Mouse (Mus musculus) liver, embryonic 13.5 days (tissue): Measurements from ENCODE around the gene Shisa9. TPM values are rescaled to one million over a fixed set of nuclear protein-coding genes. Genes with fewer than 3 reads are reported as not detected.

Source experiments
- ATAC-seq: fragments of 200-750 bp; cut with Nextera tagmentation; 2 replicates; pipeline ENCODE4 v1.8.0; 2017; ENCODE audit warnings: low read depth, mild to moderate bottlenecking, moderate number of reproducible peaks, moderate library complexity
- DNase-seq: peaks from one replicate; pipeline ENCODE4 v3.0.0; 2022
- H3K27ac ChIP-seq: fragments of 300-500 bp; sonication (generic); 2 replicates; pipeline ENCODE4 v1.5.1; 2015; ENCODE audit warnings: moderate library complexity, mild to moderate bottlenecking, inconsistent platforms
- H3K27me3 ChIP-seq: fragments of 300-500 bp; sonication (generic); 2 replicates; pipeline ENCODE4 v1.6.1; 2015; ENCODE audit warnings: mild to moderate bottlenecking, inconsistent platforms
- H3K36me3 ChIP-seq: fragments of 300-500 bp; sonication (generic); 2 replicates; pipeline ENCODE4 v1.6.1; 2015; ENCODE audit warnings: mild to moderate bottlenecking, inconsistent platforms
- H3K4me1 ChIP-seq: fragments of 300-500 bp; sonication (generic); replicated peaks from 2 replicates; pipeline ENCODE4 v1.6.1; 2015; ENCODE audit warnings: inconsistent platforms
- H3K4me2 ChIP-seq: fragments of 300-500 bp; sonication (generic); 2 replicates; pipeline ENCODE4 v1.6.1; 2015; ENCODE audit warnings: inconsistent platforms, mild to moderate bottlenecking, moderate library complexity
- H3K4me3 ChIP-seq: fragments of 300-500 bp; sonication (generic); replicated peaks from 2 replicates; pipeline ENCODE4 v1.5.1; 2015; ENCODE audit warnings: mild to moderate bottlenecking, inconsistent platforms
- H3K9ac ChIP-seq: fragments of 300-500 bp; sonication (generic); 2 replicates; pipeline ENCODE4 v1.6.1; 2015; ENCODE audit warnings: mild to moderate bottlenecking, inconsistent platforms
- H3K9me3 ChIP-seq: fragments of 300-500 bp; sonication (generic); replicated peaks from 2 replicates; pipeline ENCODE4 v1.6.1; 2016; ENCODE audit warnings: inconsistent platforms
- WGBS: fragments of 180-500 bp; shearing (Covaris S2); methylation state at CpG from one replicate; pipeline ENCODE4 v1.1.7; 2015; ENCODE audit not compliant: insufficient replicate concordance; 5-methylcytosine and 5-hydroxymethylcytosine counted together
- polyA plus RNA-seq: library from polyadenylated mRNA; unstranded; fragments of >200 nt; fragmentation: Nextera tagmentation; extraction: Ambion mirVana; gene quantifications from 2 replicates; pipeline ENCODE4 v1.2.1, GENCODE M21; 2015

Shisa9 gene
- polyA plus RNA-seq, 1 experiment from 2014 or later: 0.25 TPM

- Histone ChIP-seq H3K36me3 (no peaks in the 10 kb centered on the region), H3K27me3 (no peaks in the 10 kb centered on the region), H3K4me1 (no peaks in the 10 kb centered on the region), H3K9me3 (no peaks in the 10 kb centered on the region), H3K27ac (no peak overlapping the region), H3K4me2 (no peak overlapping the region), H3K4me3 (no peak overlapping the region), H3K9ac (no peak overlapping the region)
- WGBS: 94% methylated on average over 1 of the region's 1 CpGs
- DNase-seq (no peak), ATAC-seq (no peak)
Observed at GRCm38 (mm10) chr16:12116926-12117325, 133.0 kb downstream of the Shisa9 start.

GRCm38 (mm10) chr16:12119463-12119862, 135.6 kb downstream of the Shisa9 start:
- Histone ChIP-seq H3K27me3 (no peaks in the 10 kb centered on the region), H3K4me1 (no peaks in the 10 kb centered on the region), H3K4me2 (no peak overlapping the region), H3K9me3 (no peaks in the 10 kb centered on the region), H3K36me3 (no peaks in the 10 kb centered on the region), H3K27ac (no peak overlapping the region), H3K9ac (no peak overlapping the region), H3K4me3 (no peak overlapping the region)
- ATAC-seq (no peak), DNase-seq (no peak)
- WGBS: 59% methylated on average over 3 of the region's 3 CpGs

- Histone ChIP-seq H3K36me3 (no peaks in the 10 kb centered on the region), H3K9ac (no peak overlapping the region), H3K27ac (no peak overlapping the region), H3K4me1 (no peaks in the 10 kb centered on the region), H3K4me2 (no peak overlapping the region), H3K27me3 (no peaks in the 10 kb centered on the region), H3K4me3 (no peak overlapping the region), H3K9me3 (no peaks in the 10 kb centered on the region)
- DNase-seq (no peak), ATAC-seq (no peak)
- 67% methylated on average over 3 of the region's 3 CpGs for WGBS
Observed at GRCm38 (mm10) chr16:12129782-12130181, 145.9 kb downstream of the Shisa9 start.

GRCm38 (mm10) chr16:12146666-12147065, 162.8 kb downstream of the Shisa9 start:
- H3K9ac ChIP-seq: no peak overlapping the region
- H3K27ac ChIP-seq: no peak overlapping the region
- no peak overlapping the region for H3K4me2 ChIP-seq
- H3K4me3 ChIP-seq: no peak overlapping the region
- no peaks in the 10 kb centered on the region for H3K9me3 ChIP-seq
- H3K36me3 ChIP-seq: no peaks in the 10 kb centered on the region
- no peak for ATAC-seq
- no peaks in the 10 kb centered on the region for H3K27me3 ChIP-seq
- H3K4me1 ChIP-seq: no peaks in the 10 kb centered on the region
- DNase-seq: no peak

GRCm38 (mm10) chr16:12151986-12152385, 168.1 kb downstream of the Shisa9 start:
- DNase-seq (no peak), ATAC-seq (no peak)
- Histone ChIP-seq H3K9me3 (no peaks in the 10 kb centered on the region), H3K36me3 (no peaks in the 10 kb centered on the region), H3K27ac (no peak overlapping the region), H3K4me1 (no peaks in the 10 kb centered on the region), H3K4me3 (no peak overlapping the region), H3K4me2 (no peak overlapping the region), H3K27me3 (no peaks in the 10 kb centered on the region), H3K9ac (no peak overlapping the region)
- 74% methylated on average over 4 of the region's 4 CpGs for WGBS

- ATAC-seq: no peak
- no peak for DNase-seq
Observed at GRCm38 (mm10) chr16:12154476-12154875, 170.6 kb downstream of the Shisa9 start.

GRCm38 (mm10) chr16:12173482-12174041, 189.6 kb downstream of the Shisa9 start:
- no peaks in the 10 kb centered on the region for H3K27me3 ChIP-seq
- DNase-seq: no peak
- H3K4me3 ChIP-seq: no peak overlapping the region
- 76% methylated on average over 1 of the region's 1 CpGs for WGBS
- no peaks in the 10 kb centered on the region for H3K4me1 ChIP-seq
- no peaks in the 10 kb centered on the region for H3K36me3 ChIP-seq
- ATAC-seq: no peak
- no peak overlapping the region for H3K9ac ChIP-seq
- H3K9me3 ChIP-seq: no peaks in the 10 kb centered on the region
- H3K27ac ChIP-seq: no peak overlapping the region
- no peak overlapping the region for H3K4me2 ChIP-seq

More at GRCm38 (mm10) chr16:12154476-12154875, 170.6 kb downstream of the Shisa9 start:
- Histone ChIP-seq H3K4me1 (no peaks in the 10 kb centered on the region), H3K4me2 (no peak overlapping the region), H3K4me3 (no peak overlapping the region), H3K9ac (no peak overlapping the region), H3K27me3 (no peaks in the 10 kb centered on the region), H3K27ac (no peak overlapping the region), H3K36me3 (no peaks in the 10 kb centered on the region), H3K9me3 (no peaks in the 10 kb centered on the region)
- 71% methylated on average over 2 of the region's 2 CpGs for WGBS

GRCm38 (mm10) chr16:12178031-12178430, 194.1 kb downstream of the Shisa9 start:
- Histone ChIP-seq H3K27me3 (no peaks in the 10 kb centered on the region), H3K4me3 (no peak overlapping the region), H3K4me2 (no peak overlapping the region), H3K9ac (no peak overlapping the region), H3K27ac (no peak overlapping the region), H3K9me3 (no peaks in the 10 kb centered on the region), H3K36me3 (no peaks in the 10 kb centered on the region), H3K4me1 (no peaks in the 10 kb centered on the region)
- ATAC-seq (no peak), DNase-seq (no peak)
- 48% methylated on average over 2 of the region's 2 CpGs for WGBS

GRCm38 (mm10) chr16:12189739-12190138, 205.8 kb downstream of the Shisa9 start:
- DNase-seq (no peak), ATAC-seq (no peak)
- Histone ChIP-seq H3K9ac (no peak overlapping the region), H3K4me1 (no peaks in the 10 kb centered on the region), H3K4me3 (no peak overlapping the region), H3K27ac (no peak overlapping the region), H3K9me3 (no peaks in the 10 kb centered on the region), H3K36me3 (no peaks in the 10 kb centered on the region), H3K4me2 (no peak overlapping the region), H3K27me3 (no peaks in the 10 kb centered on the region)
- 50% methylated on average over 2 of the region's 2 CpGs for WGBS

GRCm38 (mm10) chr16:12196841-12197240, 212.9 kb downstream of the Shisa9 start:
- no peak overlapping the region for H3K27ac ChIP-seq
- DNase-seq: no peak
- H3K4me3 ChIP-seq: no peak overlapping the region
- H3K9ac ChIP-seq: no peak overlapping the region
- no peak for ATAC-seq
- 88% methylated on average over 4 of the region's 4 CpGs for WGBS
- no peaks in the 10 kb centered on the region for H3K36me3 ChIP-seq
- no peak overlapping the region for H3K4me2 ChIP-seq
- no peaks in the 10 kb centered on the region for H3K9me3 ChIP-seq
- no peaks in the 10 kb centered on the region for H3K4me1 ChIP-seq
- H3K27me3 ChIP-seq: no peaks in the 10 kb centered on the region

- Histone ChIP-seq H3K9me3 (no peaks in the 10 kb centered on the region), H3K4me3 (no peak overlapping the region), H3K4me2 (no peak overlapping the region), H3K36me3 (no peaks in the 10 kb centered on the region), H3K9ac (no peak overlapping the region), H3K27me3 (no peaks in the 10 kb centered on the region), H3K27ac (no peak overlapping the region), H3K4me1 (no peaks in the 10 kb centered on the region)
- 45% methylated on average over 5 of the region's 5 CpGs for WGBS
- ATAC-seq: no peak
- DNase-seq: no peak
Observed at GRCm38 (mm10) chr16:12197611-12198010, 213.7 kb downstream of the Shisa9 start.

GRCm38 (mm10) chr16:12201216-12201615, 217.3 kb downstream of the Shisa9 start:
- Histone ChIP-seq H3K9me3 (no peaks in the 10 kb centered on the region), H3K27ac (no peak overlapping the region), H3K4me2 (no peak overlapping the region), H3K4me1 (peaks cover 4% of the 10 kb centered on the region), H3K9ac (no peak overlapping the region), H3K4me3 (no peak overlapping the region), H3K36me3 (no peaks in the 10 kb centered on the region), H3K27me3 (no peaks in the 10 kb centered on the region)
- no peak for DNase-seq
- ATAC-seq: no peak
- 24% methylated on average over 3 of the region's 3 CpGs for WGBS
